Mouse (Mus musculus) limb, embryonic 12.5 days (tissue): Measurements from ENCODE around the gene Klk1b26. TPM values are rescaled to one million over a fixed set of nuclear protein-coding genes. Genes with fewer than 3 reads are reported as not detected.
"Not testable (repeated sequence)": the region's sequence is repeated elsewhere in the genome, so short reads cannot be mapped to it uniquely, and the experiment has no call there.

Experiments
- ATAC-seq: fragments of 200-750 bp; cut with Nextera tagmentation; 2 replicates; pipeline ENCODE4 v1.8.0; 2017; ENCODE audit warnings: low read depth, moderate TSS enrichment; ENCODE audit not compliant: insufficient number of reproducible peaks, insufficient read depth, low FRiP score, low TSS enrichment
- H3K27ac ChIP-seq: fragments of 300-500 bp; sonication (generic); 2 replicates; pipeline ENCODE4 v1.5.1; 2016; ENCODE audit warnings: mild to moderate bottlenecking, moderate library complexity
- H3K27me3 ChIP-seq: fragments of 300-500 bp; sonication (generic); 2 replicates; pipeline ENCODE4 v1.6.1; 2016; ENCODE audit warnings: mild to moderate bottlenecking, moderate library complexity
- H3K36me3 ChIP-seq: fragments of 300-500 bp; sonication (generic); 2 replicates; pipeline ENCODE4 v1.6.1; 2016; ENCODE audit warnings: mild to moderate bottlenecking, moderate library complexity
- H3K4me1 ChIP-seq: fragments of 300-500 bp; sonication (generic); replicated peaks from 2 replicates; pipeline ENCODE4 v1.6.1; 2016
- H3K4me2 ChIP-seq: fragments of 300-500 bp; sonication (generic); 2 replicates; pipeline ENCODE4 v1.6.1; 2016; ENCODE audit warnings: mild to moderate bottlenecking, moderate library complexity
- H3K4me3 ChIP-seq: fragments of 300-500 bp; sonication (generic); replicated peaks from 2 replicates; pipeline ENCODE4 v1.5.1; 2016; ENCODE audit warnings: mild to moderate bottlenecking
- H3K9ac ChIP-seq: fragments of 300-500 bp; sonication (generic); replicated peaks from 2 replicates; pipeline ENCODE4 v1.6.1; 2016; ENCODE audit warnings: mild to moderate bottlenecking, moderate library complexity
- H3K9me3 ChIP-seq: fragments of 300-500 bp; sonication (generic); 2 replicates; pipeline ENCODE4 v1.6.1; 2016; ENCODE audit warnings: mild to moderate bottlenecking, moderate library complexity
- WGBS: fragments of 180-500 bp; shearing (Covaris S2); methylation state at CpG from one replicate; pipeline ENCODE4 v1.1.7; 2016; 5-methylcytosine and 5-hydroxymethylcytosine counted together
- polyA plus RNA-seq: library from polyadenylated mRNA; unstranded; fragments of >200 nt; fragmentation: Nextera tagmentation; extraction: Ambion mirVana; gene quantifications from 2 replicates; pipeline ENCODE4 v1.2.1, GENCODE M21; 2016

Gene Klk1b26
- polyA plus RNA-seq = not detected in 2 replicates

DNA sequence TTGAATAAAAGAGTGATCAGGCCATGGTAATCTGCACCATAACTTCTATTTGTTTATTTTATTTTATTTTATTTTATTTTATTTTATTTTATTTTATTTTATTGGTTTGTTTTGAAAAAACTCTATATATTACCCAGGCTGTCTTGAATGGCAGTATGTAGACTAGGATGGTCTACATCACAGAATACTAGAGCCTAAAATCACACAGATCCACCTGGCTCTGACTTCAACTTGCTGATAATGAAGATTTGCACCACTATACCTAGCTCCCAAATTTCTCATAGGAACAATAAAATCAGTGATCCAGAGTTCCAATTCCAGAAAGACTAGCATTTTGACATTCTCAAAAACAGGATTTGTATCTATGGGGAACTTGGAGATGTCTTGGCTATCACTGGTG, at the start of gene Klk1b26:
TSS of gene Klk1b26 (plus strand) at position 301 of the 400 bp plus-strand sequence.
- not testable (repeated sequence) for H3K36me3 ChIP-seq, H3K4me2 ChIP-seq, ATAC-seq, H3K4me3 ChIP-seq, H3K27ac ChIP-seq, H3K9ac ChIP-seq, H3K4me1 ChIP-seq, H3K9me3 ChIP-seq, H3K27me3 ChIP-seq

DNA sequence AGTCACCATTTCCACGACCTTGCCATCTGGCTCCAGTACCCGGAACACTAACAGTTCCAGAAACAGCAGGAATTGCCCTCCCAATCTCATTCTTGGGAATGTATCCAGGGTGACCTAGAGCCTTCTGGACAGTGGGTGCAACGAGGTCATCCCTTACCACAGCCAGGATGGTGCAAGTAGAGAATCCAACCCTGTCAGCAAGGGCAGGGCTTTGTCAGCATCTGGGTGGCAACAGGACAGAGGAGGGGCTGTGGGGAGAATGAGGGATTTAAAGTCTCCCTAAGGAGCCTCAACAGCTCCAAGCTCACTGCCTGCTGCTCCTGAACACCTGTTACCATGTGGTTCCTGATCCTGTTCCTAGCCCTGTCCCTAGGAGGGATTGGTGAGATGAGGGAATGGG, 45.5 kb upstream of the Klk1b26 start, which contains the start of gene Klk1b1:
TSS of gene Klk1b1 (plus strand) at position 301 of the 400 bp plus-strand sequence.
- no peak within 1 kb of the TSS for H3K4me3 ChIP-seq
- 69% methylated on average over 3 of the region's 3 CpGs for WGBS
- H3K9me3 ChIP-seq = no peaks in the 10 kb centered on the region
- no peak within 1 kb of the TSS for H3K4me2 ChIP-seq
- no peaks in the 10 kb centered on the region for H3K36me3 ChIP-seq
- ATAC-seq = no peak
- H3K4me1 ChIP-seq = no peaks in the 10 kb centered on the region
- no peak within 1 kb of the TSS for H3K27ac ChIP-seq
- no peak within 1 kb of the TSS for H3K9ac ChIP-seq
- peaks cover 7% of the 10 kb centered on the region; the same call in 1 of the 2 replicates for H3K27me3 ChIP-seq

- H3K4me2 ChIP-seq = no peak overlapping the region
- no peak for ATAC-seq
- no peak overlapping the region for H3K27ac ChIP-seq
- H3K27me3 ChIP-seq = peaks cover 7% of the 10 kb centered on the region; the same call in 1 of the 2 replicates
- no peaks in the 10 kb centered on the region for H3K9me3 ChIP-seq
- WGBS = 77% methylated on average over 3 of the region's 3 CpGs
- H3K9ac ChIP-seq = no peak overlapping the region
- no peak overlapping the region for H3K4me3 ChIP-seq
- H3K36me3 ChIP-seq = no peaks in the 10 kb centered on the region
- H3K4me1 ChIP-seq = no peaks in the 10 kb centered on the region
Observed at GRCm38 (mm10) chr7:43967058-43967457, 44.9 kb upstream of the Klk1b26 start.

- Histone ChIP-seq H3K9me3 (no peaks in the 10 kb centered on the region), H3K9ac (no peak overlapping the region), H3K36me3 (no peaks in the 10 kb centered on the region), H3K27me3 (peaks cover 7% of the 10 kb centered on the region; the same call in 1 of the 2 replicates), H3K4me1 (no peaks in the 10 kb centered on the region), H3K4me3 (no peak overlapping the region), H3K27ac (no peak overlapping the region), H3K4me2 (no peak overlapping the region)
- WGBS = 84% methylated on average over 2 of the region's 2 CpGs
- ATAC-seq = no peak
Observed at GRCm38 (mm10) chr7:43967612-43968011, 44.4 kb upstream of the Klk1b26 start.

DNA sequence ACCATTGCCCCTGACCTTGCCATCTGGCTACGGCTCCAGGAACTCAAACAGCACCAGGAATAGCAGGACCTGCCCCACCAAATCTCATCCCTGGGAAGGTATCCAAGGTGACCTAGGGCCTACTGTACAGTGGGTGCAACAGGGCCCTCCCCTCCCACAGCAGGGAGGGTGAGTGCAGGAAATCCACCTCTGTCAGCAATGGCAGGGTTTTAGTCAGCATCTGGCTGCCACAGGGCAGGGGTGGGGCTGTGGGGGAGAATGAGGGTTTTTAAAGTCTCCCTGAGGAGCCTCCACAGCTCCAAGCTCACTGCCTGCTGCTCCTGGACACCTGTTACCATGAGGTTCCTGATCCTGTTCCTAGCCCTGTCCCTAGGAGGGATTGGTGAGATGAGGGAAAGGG, 36.2 kb upstream of the Klk1b26 start, which contains the start of gene Klk1b9:
TSS of gene Klk1b9 (plus strand) at position 301 of the 400 bp plus-strand sequence.
- WGBS = 89% methylated on average over 1 of the region's 1 CpGs
- H3K4me3 ChIP-seq, ATAC-seq: not testable (repeated sequence)

GRCm38 (mm10) chr7:43985657-43986056, 26.3 kb upstream of the Klk1b26 start:
- H3K9me3 ChIP-seq = no peaks in the 10 kb centered on the region
- no peak overlapping the region for H3K9ac ChIP-seq
- no peak overlapping the region for H3K27ac ChIP-seq
- H3K4me1 ChIP-seq = no peaks in the 10 kb centered on the region
- H3K36me3 ChIP-seq = no peaks in the 10 kb centered on the region
- H3K27me3 ChIP-seq = no peaks in the 10 kb centered on the region
- no peak for ATAC-seq
- H3K4me3 ChIP-seq = no peak overlapping the region
- H3K4me2 ChIP-seq = no peak overlapping the region

More for the DNA sequence above, 36.2 kb upstream of the Klk1b26 start, which contains the start of gene Klk1b9:
- H3K4me1 ChIP-seq, H3K4me2 ChIP-seq, H3K36me3 ChIP-seq, H3K27me3 ChIP-seq, H3K9me3 ChIP-seq, H3K9ac ChIP-seq, H3K27ac ChIP-seq: not testable (repeated sequence)

- WGBS = 36% methylated on average over 1 of the region's 1 CpGs
Observed at GRCm38 (mm10) chr7:43994821-43995220, 17.1 kb upstream of the Klk1b26 start.

GRCm38 (mm10) chr7:43995577-43995976, 16.4 kb upstream of the Klk1b26 start, which contains the start of gene Klk1b11:
Klk1b11 (plus strand) TSS chr7:43995877.
- 75% methylated on average over 4 of the region's 4 CpGs for WGBS
- ATAC-seq, H3K36me3 ChIP-seq, H3K27me3 ChIP-seq, H3K4me2 ChIP-seq, H3K27ac ChIP-seq, H3K4me3 ChIP-seq, H3K9me3 ChIP-seq, H3K4me1 ChIP-seq, H3K9ac ChIP-seq: not testable (repeated sequence)

More at GRCm38 (mm10) chr7:43994821-43995220, 17.1 kb upstream of the Klk1b26 start:
- H3K27me3 ChIP-seq, H3K9me3 ChIP-seq, H3K36me3 ChIP-seq, ATAC-seq, H3K4me3 ChIP-seq, H3K9ac ChIP-seq, H3K4me2 ChIP-seq, H3K27ac ChIP-seq, H3K4me1 ChIP-seq: not testable (repeated sequence)

- no peak overlapping the region for H3K9ac ChIP-seq
- H3K4me1 ChIP-seq = no peaks in the 10 kb centered on the region
- no peak overlapping the region for H3K4me3 ChIP-seq
- no peak overlapping the region for H3K27ac ChIP-seq
- no peak for ATAC-seq
- no peak overlapping the region for H3K4me2 ChIP-seq
- no peaks in the 10 kb centered on the region for H3K27me3 ChIP-seq
- H3K36me3 ChIP-seq = no peaks in the 10 kb centered on the region
- no peaks in the 10 kb centered on the region for H3K9me3 ChIP-seq
Observed at GRCm38 (mm10) chr7:44004847-44005246, 7.1 kb upstream of the Klk1b26 start.

DNA sequence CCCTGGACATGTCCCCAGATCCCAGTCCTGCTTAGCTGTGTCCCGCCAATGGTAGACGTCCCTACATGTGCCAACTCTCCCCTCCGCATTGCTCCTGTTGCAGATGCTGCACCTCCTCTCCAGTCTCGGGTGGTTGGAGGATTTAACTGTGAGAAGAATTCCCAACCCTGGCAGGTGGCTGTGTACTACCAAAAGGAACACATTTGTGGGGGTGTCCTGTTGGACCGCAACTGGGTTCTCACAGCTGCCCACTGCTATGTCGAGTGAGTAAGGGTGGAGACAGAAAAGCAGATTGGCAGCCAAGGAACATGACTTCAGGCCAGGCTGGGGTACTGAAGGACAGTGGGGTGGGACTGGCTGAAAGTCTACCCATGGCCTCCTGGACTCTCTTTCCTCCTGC, 2.7 kb downstream of the Klk1b26 start:
- not testable (repeated sequence) for H3K27me3 ChIP-seq, ATAC-seq, H3K9me3 ChIP-seq, H3K4me1 ChIP-seq, H3K27ac ChIP-seq, H3K4me3 ChIP-seq, H3K9ac ChIP-seq, H3K36me3 ChIP-seq, H3K4me2 ChIP-seq
- WGBS = 79% methylated on average over 6 of the region's 6 CpGs

- Histone ChIP-seq H3K9ac (no peak overlapping the region), H3K4me1 (no peaks in the 10 kb centered on the region), H3K9me3 (no peaks in the 10 kb centered on the region), H3K27me3 (no peaks in the 10 kb centered on the region), H3K4me2 (no peak overlapping the region), H3K4me3 (no peak overlapping the region), H3K36me3 (no peaks in the 10 kb centered on the region), H3K27ac (no peak overlapping the region)
- WGBS = 89% methylated on average over 5 of the region's 5 CpGs
- ATAC-seq = no peak
Observed at GRCm38 (mm10) chr7:44015071-44015470, 3.1 kb downstream of the Klk1b26 start.

GRCm38 (mm10) chr7:44051990-44052389, 40.0 kb downstream of the Klk1b26 start, which contains the start of gene Klk1b27:
Klk1b27 (plus strand) TSS chr7:44052290.
- H3K27me3 ChIP-seq, H3K9me3 ChIP-seq, H3K27ac ChIP-seq, H3K4me1 ChIP-seq, H3K9ac ChIP-seq, ATAC-seq, H3K4me2 ChIP-seq, H3K36me3 ChIP-seq, H3K4me3 ChIP-seq: not testable (repeated sequence)
- WGBS = 68% methylated on average over 3 of the region's 3 CpGs
